Mouse (Mus musculus) stomach, postnatal 0 days (tissue): ENCODE data around the gene Gm960. TPM values are rescaled to one million over a fixed set of nuclear protein-coding genes. Genes with fewer than 3 reads are reported as not detected.

Experiments
- ATAC-seq: fragments of 200-750 bp; cut with Nextera tagmentation; 2 replicates; pipeline ENCODE4 v1.8.0; 2017; ENCODE audit not compliant: low FRiP score, low TSS enrichment
- DNase-seq: peaks from one replicate; pipeline ENCODE4 v3.0.0-alpha.2; 2016; ENCODE audit warnings: low spot score
- H3K27ac ChIP-seq: fragments of 300-500 bp; sonication (generic); replicated peaks from 2 replicates; pipeline ENCODE4 v1.5.1; 2014; ENCODE audit warnings: mild to moderate bottlenecking, control low read depth
- H3K27me3 ChIP-seq: fragments of 300-500 bp; sonication (generic); 2 replicates; pipeline ENCODE4 v1.6.1; 2014; ENCODE audit warnings: low read length; ENCODE audit not compliant: control insufficient read depth, insufficient read depth
- H3K36me3 ChIP-seq: fragments of 300-500 bp; sonication (generic); 2 replicates; pipeline ENCODE4 v1.6.1; 2014; ENCODE audit warnings: low read length, mixed read lengths; ENCODE audit not compliant: control insufficient read depth, insufficient read depth
- H3K4me1 ChIP-seq: fragments of 300-500 bp; sonication (generic); replicated peaks from 2 replicates; pipeline ENCODE4 v1.6.1; 2014; ENCODE audit warnings: antibody characterized with exemption; ENCODE audit not compliant: control insufficient read depth, insufficient read depth
- H3K4me2 ChIP-seq: fragments of 300-500 bp; sonication (generic); replicated peaks from 2 replicates; pipeline ENCODE4 v1.6.1; 2014; ENCODE audit warnings: low read depth, mild to moderate bottlenecking, control low read depth, moderate library complexity
- H3K4me3 ChIP-seq: fragments of 300-500 bp; sonication (generic); 2 replicates; pipeline ENCODE4 v1.5.1; 2014; ENCODE audit warnings: low read depth, low read length, control low read depth
- H3K9ac ChIP-seq: fragments of 300-500 bp; sonication (generic); 2 replicates; pipeline ENCODE4 v1.6.1; 2014; ENCODE audit warnings: mild to moderate bottlenecking, low read length, control low read depth, mixed read lengths
- H3K9me3 ChIP-seq: fragments of 300-500 bp; sonication (generic); 2 replicates; pipeline ENCODE4 v1.6.1; 2016; ENCODE audit warnings: low read length; ENCODE audit not compliant: control insufficient read depth
- CTCF ChIP-seq: IDR thresholded peaks from 2 replicates; pipeline ENCODE4 v1.5.1; 2016; ENCODE audit warnings: antibody characterized with exemption, low read depth, mild to moderate bottlenecking, moderate library complexity
- EP300 ChIP-seq: optimal IDR thresholded peaks from 2 replicates; pipeline ENCODE3; 2016; ENCODE audit warnings: antibody characterized with exemption
- WGBS: fragments of 180-500 bp; shearing (Covaris S2); extraction: QIAGEN DNeasy Blood & Tissue Kit; methylation state at CpG from one replicate; pipeline ENCODE4 v1.1.7; 2014; 5-methylcytosine and 5-hydroxymethylcytosine counted together
- polyA plus RNA-seq: library from polyadenylated mRNA; unstranded; fragments of >200 nt; fragmentation: Nextera tagmentation; extraction: Ambion mirVana; gene quantifications from 2 replicates; pipeline ENCODE4 v1.2.1, GENCODE M21; 2015

Gene Gm960
- polyA plus RNA-seq, 1 experiment from 2014 or later, result 2.3 TPM

DNA sequence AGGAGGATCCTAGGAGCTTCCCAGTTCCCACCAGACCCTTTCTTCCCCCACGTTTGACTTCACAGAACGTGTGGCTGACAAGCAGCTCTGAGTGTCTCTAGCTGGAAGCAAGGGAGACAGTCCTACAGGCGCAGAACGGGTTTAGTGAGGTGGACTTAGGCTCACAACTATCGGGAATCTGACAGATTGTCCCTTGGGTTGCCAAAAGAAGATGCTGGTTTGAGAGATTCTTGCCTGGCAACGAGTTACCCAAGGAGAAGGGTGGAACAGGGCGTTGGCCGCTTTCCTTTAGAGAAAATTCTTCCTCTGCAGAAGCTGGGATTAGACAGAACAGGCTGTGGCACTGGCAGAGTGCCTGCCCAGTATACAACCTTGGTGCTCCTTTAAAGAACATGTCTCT is 388 bp upstream of the Gm960 start:
- H3K4me3 ChIP-seq, result peak overlapping the region; percentile 54; the same call in 1 of the 2 replicates
- H3K4me2 ChIP-seq, result peak overlapping the region; percentile 83
- no peak overlapping the region for H3K9ac ChIP-seq

DNA sequence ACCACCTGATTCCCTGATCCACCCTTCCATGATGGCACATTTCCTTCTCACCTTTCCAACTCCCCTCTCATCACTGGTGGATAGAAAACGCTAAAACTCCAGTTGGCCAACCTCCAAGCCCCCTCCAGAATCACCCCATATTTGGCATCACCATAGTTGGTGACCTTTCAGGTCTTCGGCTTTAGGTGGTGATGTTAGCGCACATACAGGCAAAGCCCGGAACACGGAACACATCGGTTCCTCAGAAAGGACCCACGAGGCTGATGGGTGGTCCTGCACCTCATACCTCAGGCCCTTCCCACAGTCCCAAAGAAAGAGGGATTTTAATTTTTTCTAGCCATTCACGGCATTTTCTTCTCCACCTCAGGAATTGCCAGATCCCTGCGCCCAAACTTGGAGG is 747 bp downstream of the Gm960 start:
- 0 out of 2 replicates have a peak, but pooled peaks cover 2% of the 10 kb centered on the region for H3K27me3 ChIP-seq
- H3K27ac ChIP-seq, result no peak overlapping the region
- ATAC-seq (peak; percentile 4; the same call in 1 of the 2 replicates), DNase-seq (no peak)
- H3K4me3 ChIP-seq, result peak overlapping the region; percentile 54
- no peaks in the 10 kb centered on the region for H3K4me1 ChIP-seq
- H3K9ac ChIP-seq, result no peak overlapping the region
- H3K4me2 ChIP-seq, result peak overlapping the region; percentile 83
- H3K36me3 ChIP-seq, result no peaks in the 10 kb centered on the region
- no peaks in the 10 kb centered on the region for H3K9me3 ChIP-seq
- 72% methylated on average over 9 of the region's 9 CpGs for WGBS
- TF ChIP-seq EP300 (no peak), CTCF (no peak)

More for the DNA sequence above, 388 bp upstream of the Gm960 start:
- ATAC-seq (no peak), DNase-seq (peak; percentile 26)
- H3K27ac ChIP-seq, result no peak overlapping the region
- H3K4me1 ChIP-seq, result no peaks in the 10 kb centered on the region
- H3K9me3 ChIP-seq, result no peaks in the 10 kb centered on the region
- 0 out of 2 replicates have a peak, but pooled peaks cover 2% of the 10 kb centered on the region for H3K27me3 ChIP-seq
- no peaks in the 10 kb centered on the region for H3K36me3 ChIP-seq
- 25% methylated on average over 8 of the region's 8 CpGs for WGBS
- TF ChIP-seq CTCF (no peak), EP300 (no peak)

DNA sequence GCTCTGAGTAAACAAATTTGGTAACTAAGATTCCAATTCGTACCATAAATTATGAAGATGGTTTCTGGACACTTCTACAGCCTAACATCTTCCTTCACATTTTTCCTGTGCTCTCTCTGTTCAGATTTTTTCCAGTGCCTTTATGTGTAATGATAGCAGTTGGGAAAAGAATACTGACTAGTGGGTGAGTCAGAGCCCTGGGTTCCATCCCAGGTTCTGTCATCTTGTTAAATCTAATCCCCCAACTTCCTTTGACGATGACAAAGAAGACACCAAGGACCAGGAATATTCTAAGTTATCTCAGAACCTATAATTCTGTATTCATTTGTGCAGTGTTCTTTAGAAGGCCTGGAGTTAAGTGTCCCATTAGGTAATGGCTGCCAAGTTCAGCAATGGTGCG is 1.3 kb downstream of the Gm960 start:
- no peak for ATAC-seq
- H3K27me3 ChIP-seq, result 0 out of 2 replicates have a peak, but pooled peaks cover 2% of the 10 kb centered on the region
- no peak overlapping the region for H3K4me3 ChIP-seq
- no peak overlapping the region for H3K27ac ChIP-seq
- no peak for TF ChIP-seq EP300
- TF ChIP-seq CTCF, result no peak
- H3K9ac ChIP-seq, result no peak overlapping the region
- no peaks in the 10 kb centered on the region for H3K36me3 ChIP-seq
- WGBS, result 82% methylated on average over 3 of the region's 3 CpGs
- no peaks in the 10 kb centered on the region for H3K9me3 ChIP-seq
- no peak for DNase-seq
- no peaks in the 10 kb centered on the region for H3K4me1 ChIP-seq
- no peak overlapping the region for H3K4me2 ChIP-seq

DNA sequence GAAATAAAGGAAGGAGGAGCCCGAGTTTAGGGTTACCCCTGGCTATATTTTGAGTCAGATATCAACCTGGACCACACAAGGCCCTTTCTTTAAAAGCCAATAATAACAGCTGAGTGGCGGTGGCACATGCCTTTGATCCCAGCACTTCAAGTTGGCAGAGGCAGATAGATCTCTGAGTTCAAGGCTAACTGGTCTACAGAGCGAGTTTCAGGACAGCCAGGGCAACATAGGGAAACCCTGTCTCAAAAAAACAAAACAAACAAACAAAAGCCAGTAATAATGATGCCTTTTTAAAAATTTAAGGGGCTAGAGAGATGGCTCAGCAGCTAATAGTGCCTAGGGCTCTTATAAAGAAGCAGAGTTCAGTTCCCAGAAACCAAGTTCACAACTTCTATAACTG is 4.1 kb downstream of the Gm960 start:
- Histone ChIP-seq H3K27me3 (0 out of 2 replicates have a peak, but pooled peaks cover 2% of the 10 kb centered on the region), H3K9me3 (no peaks in the 10 kb centered on the region), H3K4me3 (no peak overlapping the region), H3K4me1 (no peaks in the 10 kb centered on the region), H3K27ac (no peak overlapping the region), H3K36me3 (no peaks in the 10 kb centered on the region), H3K9ac (no peak overlapping the region), H3K4me2 (no peak overlapping the region)
- ATAC-seq (no peak), DNase-seq (no peak)
- TF ChIP-seq CTCF (no peak), EP300 (no peak)
- WGBS, result 62% methylated on average over 3 of the region's 3 CpGs

DNA sequence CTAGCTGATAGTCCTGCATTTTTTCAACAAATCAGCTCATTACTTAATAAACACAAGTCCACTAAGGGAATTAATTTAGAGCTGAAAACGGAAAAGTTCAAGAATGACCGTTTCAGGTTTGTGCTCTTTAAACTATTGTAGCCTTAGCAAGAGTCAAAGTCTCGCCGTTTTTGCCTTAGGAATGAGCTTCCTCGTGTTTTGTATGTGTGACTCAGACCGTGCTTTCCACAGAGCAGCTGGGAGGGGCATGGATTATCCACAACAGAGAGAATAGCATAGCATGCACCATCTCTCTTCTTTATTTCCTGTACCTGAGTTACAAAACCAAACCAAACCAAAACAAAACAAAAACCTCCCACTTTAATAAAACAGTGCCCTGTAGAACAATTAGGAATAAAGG is 26.1 kb downstream of the Gm960 start:
- Histone ChIP-seq H3K27ac (no peak overlapping the region), H3K9me3 (no peaks in the 10 kb centered on the region), H3K4me2 (no peak overlapping the region), H3K4me1 (no peaks in the 10 kb centered on the region), H3K27me3 (no peaks in the 10 kb centered on the region), H3K4me3 (no peak overlapping the region), H3K36me3 (no peaks in the 10 kb centered on the region), H3K9ac (no peak overlapping the region)
- ATAC-seq (no peak), DNase-seq (no peak)
- no peak for TF ChIP-seq EP300
- no peak for TF ChIP-seq CTCF
- 32% methylated on average over 6 of the region's 6 CpGs for WGBS

DNA sequence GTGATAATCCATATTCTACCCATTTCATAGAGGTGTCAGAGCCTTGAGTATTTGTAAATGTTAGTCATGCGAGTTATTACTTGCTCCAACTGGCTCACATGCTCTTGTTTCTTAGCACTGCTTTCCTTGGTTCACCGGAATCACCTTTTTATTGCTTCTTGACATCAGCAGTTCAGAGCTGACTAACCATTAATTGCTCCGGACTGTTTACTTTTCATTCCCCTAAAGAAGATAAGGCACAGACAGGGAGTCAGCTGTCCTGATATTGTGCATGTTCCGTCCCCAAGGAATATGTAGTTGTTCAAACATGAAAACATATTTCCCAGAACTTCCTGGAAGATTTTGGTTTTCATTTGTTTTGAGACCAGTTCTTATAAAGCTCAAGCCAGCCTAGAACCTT is 27.7 kb downstream of the Gm960 start:
- TF ChIP-seq EP300 (no peak), CTCF (no peak)
- H3K4me2 ChIP-seq, result no peak overlapping the region
- ATAC-seq (peak; percentile 64; the same call in 1 of the 2 replicates), DNase-seq (no peak)
- 39% methylated on average over 4 of the region's 4 CpGs for WGBS
- H3K9me3 ChIP-seq, result no peaks in the 10 kb centered on the region
- no peaks in the 10 kb centered on the region for H3K4me1 ChIP-seq
- no peak overlapping the region for H3K27ac ChIP-seq
- no peaks in the 10 kb centered on the region for H3K36me3 ChIP-seq
- H3K4me3 ChIP-seq, result no peak overlapping the region
- H3K27me3 ChIP-seq, result no peaks in the 10 kb centered on the region
- no peak overlapping the region for H3K9ac ChIP-seq
